23 mouse cellular contexts compared by ENCODE assay signal in genomic region chr14:30185616-30186274, GRCm38 (mm10).
"Had no signal": no experiment of that assay in that cellular context is flagged by ENCODE, and none has a peak within 500 bp of the region (broad histone marks: within the 10 kb centered on the region; RNA-seq: fewer than 3 reads in every experiment).

No protein-coding gene starts in this region.

- DNase-seq: kidney, adult 18-20 months; kidney, adult 9 months; kidney, postnatal 36 days; left cerebral cortex, postnatal 4 days; liver; liver, embryonic 13.5 days; right cerebral cortex, adult 18-20 months; right cerebral cortex, postnatal 14 days; right cerebral cortex, postnatal 4 days; thymus, adult 2 months; thymus, postnatal 14 days; thymus, postnatal 4 days had no signal

- ATAC-seq: inflammation-experienced regulatory T-cells, adult 6 months; intestine, embryonic 16.5 days; lung, postnatal 0 days; midbrain, embryonic 13.5 days; midbrain, embryonic 16.5 days had no signal

- H3K4me3 ChIP-seq: limb, embryonic 13.5 days; liver, embryonic 13.5 days; midbrain, embryonic 13.5 days; myocyte; neural tube, embryonic 13.5 days had no signal

- H3K9me3 ChIP-seq: limb, embryonic 13.5 days; liver, embryonic 13.5 days; midbrain, embryonic 13.5 days; neural tube, embryonic 13.5 days had no signal

- H3K36me3 ChIP-seq: limb, embryonic 13.5 days; liver, embryonic 13.5 days; midbrain, embryonic 13.5 days had no signal

- H3K4me1 ChIP-seq: liver, embryonic 13.5 days; midbrain, embryonic 13.5 days; neural tube, embryonic 13.5 days had no signal

- H3K9ac ChIP-seq: limb, embryonic 13.5 days; liver, embryonic 13.5 days; lung, embryonic 14.5 days; midbrain, embryonic 13.5 days; neural tube, embryonic 13.5 days had no signal

- H3K27me3 ChIP-seq: liver, embryonic 13.5 days; midbrain, embryonic 13.5 days; neural tube, embryonic 13.5 days had no signal

- H3K4me2 ChIP-seq: limb, embryonic 13.5 days; liver, embryonic 13.5 days; lung, embryonic 14.5 days; midbrain, embryonic 13.5 days; neural tube, embryonic 13.5 days had no signal

- H3K27ac ChIP-seq: limb, embryonic 13.5 days; liver, embryonic 13.5 days; macrophage; midbrain, embryonic 13.5 days; neural tube, embryonic 13.5 days; stomach, postnatal 0 days had no signal
